25 mouse cellular contexts compared by ENCODE assay signal in the genomic region with DNA sequence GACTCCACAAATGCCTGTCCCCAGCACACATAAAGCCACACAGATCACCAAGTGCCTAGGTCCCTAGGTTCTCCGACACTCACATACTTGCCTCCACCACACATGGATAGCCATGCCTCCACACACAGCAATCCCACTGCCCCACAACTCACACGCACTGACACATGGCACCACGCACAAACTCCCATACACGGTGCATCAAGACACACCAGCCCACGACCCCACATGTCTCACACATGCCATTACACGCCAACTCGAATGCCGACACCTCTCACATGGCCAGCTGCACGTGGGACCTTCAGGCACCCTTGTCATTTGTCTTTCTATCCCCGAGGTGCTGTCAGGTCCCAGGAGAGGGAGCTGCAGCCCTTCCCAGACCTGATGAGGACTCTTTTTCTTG. TPM values are rescaled to one million over a fixed set of nuclear protein-coding genes. Genes with fewer than 3 reads are reported as not detected.
DNase-seq lines count a peak whose midpoint lies in the region; ATAC-seq and TF ChIP-seq lines count a peak whose summit lies in the region.
"Had no signal": no experiment of that assay in that cellular context is flagged by ENCODE, and none has a peak within 500 bp of the region (broad histone marks: within the 10 kb centered on the region; RNA-seq: fewer than 3 reads in every experiment).

No protein-coding gene starts in this region.

- peak overlapping the region; percentile 91 for H3K4me2 ChIP-seq in forebrain, embryonic 14.5 days (ENCODE audit: low read length)
- H3K4me2 ChIP-seq in forebrain, embryonic 12.5 days, result no peak overlapping the region
- no peak overlapping the region for H3K4me2 ChIP-seq in liver, embryonic 14.5 days (ENCODE audit: low read depth)
- H3K4me2 ChIP-seq in liver, embryonic 11.5 days, result no peak overlapping the region
- peak overlapping the region; percentile 92 for H3K4me2 ChIP-seq in hindbrain, embryonic 15.5 days
- H3K4me2 ChIP-seq: liver, embryonic 13.5 days; lung, embryonic 14.5 days; stomach, embryonic 15.5 days had no signal

- H3K4me3 ChIP-seq in forebrain, embryonic 14.5 days (ENCODE audit: low read depth, low read length), result no peak overlapping the region
- H3K4me3 ChIP-seq in forebrain, embryonic 12.5 days (replicated peaks), result no peak overlapping the region
- no peak overlapping the region for H3K4me3 ChIP-seq in liver, embryonic 14.5 days (ENCODE audit: insufficient read depth in 1 of 2, low read depth in 2 of 2, low read length in 2 of 2)
- no peak overlapping the region for H3K4me3 ChIP-seq in liver, embryonic 11.5 days (ENCODE audit: low read depth, low read length)
- peak overlapping the region; percentile 54 for H3K4me3 ChIP-seq in hindbrain, embryonic 15.5 days
- H3K4me3 ChIP-seq: gastrocnemius, adult 2 months; heart, embryonic 10.5 days; liver, embryonic 13.5 days; stomach, embryonic 15.5 days had no signal

- no peaks in the 10 kb centered on the region for H3K9me3 ChIP-seq in forebrain, embryonic 14.5 days (replicated peaks; ENCODE audit: control insufficient read depth, low read length)
- H3K9me3 ChIP-seq in forebrain, embryonic 12.5 days, result no peaks in the 10 kb centered on the region
- H3K9me3 ChIP-seq in liver, embryonic 14.5 days (ENCODE audit: control insufficient read depth, low read length), result no peaks in the 10 kb centered on the region
- H3K9me3 ChIP-seq in liver, embryonic 11.5 days (ENCODE audit: control insufficient read depth, low read length), result no peaks in the 10 kb centered on the region
- no peaks in the 10 kb centered on the region for H3K9me3 ChIP-seq in hindbrain, embryonic 15.5 days
- H3K9me3 ChIP-seq: embryonic facial prominence, embryonic 12.5 days; heart, embryonic 10.5 days; limb, embryonic 13.5 days; liver, embryonic 13.5 days; neural tube, embryonic 12.5 days; stomach, embryonic 15.5 days had no signal

- no peak for TF ChIP-seq EP300 in liver, embryonic 14.5 days (IDR thresholded peaks at IDR 0.05; ENCODE audit: low read depth)

- H3K4me1 ChIP-seq in forebrain, embryonic 14.5 days (ENCODE audit: control insufficient read depth, insufficient read depth, low read length), result peaks cover 20% of the 10 kb centered on the region
- peaks cover 32% of the 10 kb centered on the region for H3K4me1 ChIP-seq in forebrain, embryonic 12.5 days
- H3K4me1 ChIP-seq in liver, embryonic 14.5 days (replicated peaks; ENCODE audit: control insufficient read depth in 2 of 2, insufficient read depth in 2 of 2, low read length in 1 of 2), result no peaks in the 10 kb centered on the region
- peaks cover 7% of the 10 kb centered on the region for H3K4me1 ChIP-seq in liver, embryonic 11.5 days (replicated peaks; ENCODE audit: control insufficient read depth, insufficient read depth, low read length)
- peaks cover 40% of the 10 kb centered on the region for H3K4me1 ChIP-seq in hindbrain, embryonic 15.5 days (replicated peaks)

- H3K36me3 ChIP-seq in forebrain, embryonic 14.5 days (ENCODE audit: control insufficient read depth, insufficient read depth, low read length), result no peaks in the 10 kb centered on the region
- no peaks in the 10 kb centered on the region for H3K36me3 ChIP-seq in forebrain, embryonic 12.5 days (replicated peaks)
- no peaks in the 10 kb centered on the region for H3K36me3 ChIP-seq in liver, embryonic 14.5 days (replicated peaks; ENCODE audit: control insufficient read depth, insufficient read depth, low read depth)
- H3K36me3 ChIP-seq in liver, embryonic 11.5 days (ENCODE audit: control insufficient read depth, insufficient read depth, low read length), result no peaks in the 10 kb centered on the region
- no peaks in the 10 kb centered on the region for H3K36me3 ChIP-seq in hindbrain, embryonic 15.5 days
- H3K36me3 ChIP-seq: embryonic facial prominence, embryonic 12.5 days; heart, embryonic 10.5 days; limb, embryonic 13.5 days; liver, embryonic 13.5 days; neural tube, embryonic 12.5 days; stomach, embryonic 15.5 days had no signal

- TF ChIP-seq CTCF in liver, embryonic 14.5 days (IDR thresholded peaks at IDR 0.05; ENCODE audit: low read depth), result 0 out of 2 replicates have a peak, but pooled peaks have one; percentile 1

- H3K27ac ChIP-seq in forebrain, embryonic 14.5 days (ENCODE audit: low read depth, low read length), result no peak overlapping the region
- H3K27ac ChIP-seq in forebrain, embryonic 12.5 days, result no peak overlapping the region
- no peak overlapping the region for H3K27ac ChIP-seq in liver, embryonic 14.5 days
- no peak overlapping the region for H3K27ac ChIP-seq in liver, embryonic 11.5 days (ENCODE audit: low read depth, low read length)
- H3K27ac ChIP-seq in hindbrain, embryonic 15.5 days (replicated peaks), result no peak overlapping the region
- H3K27ac ChIP-seq: embryonic facial prominence, embryonic 12.5 days; gastrocnemius, adult 2 months; heart, embryonic 10.5 days; limb, embryonic 13.5 days; liver, embryonic 13.5 days; neural tube, embryonic 12.5 days; stomach, embryonic 15.5 days had no signal

- WGBS in forebrain, embryonic 14.5 days, result 73% methylated on average over 10 of the region's 10 CpGs
- WGBS in forebrain, embryonic 12.5 days, result 78% methylated on average over 10 of the region's 10 CpGs
- WGBS in liver, embryonic 14.5 days (ENCODE audit: insufficient replicate concordance), result 59% methylated on average over 10 of the region's 10 CpGs
- WGBS in liver, embryonic 11.5 days, result 70% methylated on average over 10 of the region's 10 CpGs
- WGBS in hindbrain, embryonic 15.5 days, result 73% methylated on average over 10 of the region's 10 CpGs

- no peak for ATAC-seq in forebrain, embryonic 14.5 days
- no peak for ATAC-seq in forebrain, embryonic 12.5 days (ENCODE audit: low FRiP score)
- ATAC-seq in liver, embryonic 14.5 days (ENCODE audit: insufficient read depth), result no peak
- no peak for ATAC-seq in liver, embryonic 11.5 days (replicated peaks; ENCODE audit: low FRiP score)
- no peak for ATAC-seq in hindbrain, embryonic 15.5 days (ENCODE audit: low FRiP score, low read depth)
- ATAC-seq: intestine, embryonic 16.5 days had no signal

- H3K9ac ChIP-seq in forebrain, embryonic 14.5 days (ENCODE audit: low read length), result no peak overlapping the region
- H3K9ac ChIP-seq in forebrain, embryonic 12.5 days, result no peak overlapping the region
- no peak overlapping the region for H3K9ac ChIP-seq in liver, embryonic 14.5 days (replicated peaks)
- no peak overlapping the region for H3K9ac ChIP-seq in liver, embryonic 11.5 days (ENCODE audit: low read depth, low read length)
- H3K9ac ChIP-seq in hindbrain, embryonic 15.5 days, result no peak overlapping the region
- H3K9ac ChIP-seq: embryonic facial prominence, embryonic 12.5 days; limb, embryonic 13.5 days; liver, embryonic 13.5 days; lung, embryonic 14.5 days; stomach, embryonic 15.5 days had no signal

- peaks cover 21% of the 10 kb centered on the region for H3K27me3 ChIP-seq in forebrain, embryonic 14.5 days (replicated peaks; ENCODE audit: control insufficient read depth, insufficient read depth, low read length)
- peaks cover 78% of the 10 kb centered on the region for H3K27me3 ChIP-seq in forebrain, embryonic 12.5 days
- peaks cover 36% of the 10 kb centered on the region for H3K27me3 ChIP-seq in liver, embryonic 14.5 days (ENCODE audit: control insufficient read depth, insufficient read depth, low read length)
- H3K27me3 ChIP-seq in liver, embryonic 11.5 days (replicated peaks; ENCODE audit: control insufficient read depth, insufficient read depth, low read length), result peaks cover 42% of the 10 kb centered on the region
- H3K27me3 ChIP-seq in hindbrain, embryonic 15.5 days, result no peaks in the 10 kb centered on the region

- no peak for DNase-seq in forebrain, embryonic 14.5 days (ENCODE audit: low spot score)
- DNase-seq in liver, embryonic 14.5 days (ENCODE audit: low read depth in 3 of 3, low spot score in 3 of 3), result no peak
- DNase-seq in liver, embryonic 11.5 days (ENCODE audit: low spot score), result no peak
- DNase-seq in brain, adult 2 months (ENCODE audit: low read depth, low spot score), result peak; percentile 59
- DNase-seq in cerebellum, adult 9-10 months, result no peak
- no peak for DNase-seq in heart, adult 9 months (ENCODE audit: low spot score in 2 of 2)
- DNase-seq: adrenal gland, postnatal 25 days; cerebellum, postnatal 10 days; gastrocnemius, adult 2 months; heart, postnatal 4 days; kidney, adult 9 months; kidney, postnatal 14 days; layer of hippocampus, postnatal 36 days; liver, embryonic 13.5 days; lung, embryonic 14.5 days; right cerebral cortex, adult 18-20 months; thymus, postnatal 25 days had no signal

RNA-seq across cellular contexts. Expression of gene Hpca, which starts 2.1 kb away (rescaled TPM):
- polyA plus RNA-seq in forebrain, embryonic 14.5 days (2014; fragmentation: Nextera tagmentation; extraction: Ambion mirVana), result 16.8 and 23.1 TPM in 2 replicates
- polyA plus RNA-seq in forebrain, embryonic 12.5 days (2016; fragmentation: Nextera tagmentation; extraction: Ambion mirVana), result 6.0 and 6.4 TPM in 2 replicates
- polyA plus RNA-seq in liver, embryonic 14.5 days (2012; rRNA removed), result 2.0 and 2.1 TPM in 2 replicates
- polyA plus RNA-seq in liver, embryonic 14.5 days (2014; fragmentation: Nextera tagmentation; extraction: Ambion mirVana), result 0.23 and 0.28 TPM in 2 replicates
- polyA plus RNA-seq in liver, embryonic 11.5 days (2014; fragmentation: Nextera tagmentation; extraction: Ambion mirVana), result 3.1 and 4.4 TPM in 2 replicates
- polyA plus RNA-seq in hindbrain, embryonic 15.5 days (2015; fragmentation: Nextera tagmentation; extraction: Ambion mirVana), result 110 and 133 TPM in 2 replicates

RNA-seq across cellular contexts. Expression of gene Tmem54, which starts 14.4 kb away (rescaled TPM):
- not detected in 2 replicates for polyA plus RNA-seq in forebrain, embryonic 14.5 days (2014; fragmentation: Nextera tagmentation; extraction: Ambion mirVana)
- polyA plus RNA-seq in forebrain, embryonic 12.5 days (2016; fragmentation: Nextera tagmentation; extraction: Ambion mirVana), result 0.54 and 1.9 TPM in 2 replicates
- polyA plus RNA-seq in liver, embryonic 14.5 days (2012; rRNA removed), result 1.2 and 1.4 TPM in 2 replicates
- polyA plus RNA-seq in liver, embryonic 14.5 days (2014; fragmentation: Nextera tagmentation; extraction: Ambion mirVana), result 1.1 and 1.3 TPM in 2 replicates
- polyA plus RNA-seq in liver, embryonic 11.5 days (2014; fragmentation: Nextera tagmentation; extraction: Ambion mirVana), result 2.3 and 3.3 TPM in 2 replicates
- polyA plus RNA-seq in hindbrain, embryonic 15.5 days (2015; fragmentation: Nextera tagmentation; extraction: Ambion mirVana), result 0.14 TPM in 1 of 2 replicates, not detected in the other

RNA-seq across cellular contexts. Expression of gene Fndc5, which starts 17.1 kb away (rescaled TPM):
- 1.3 and 1.7 TPM in 2 replicates for polyA plus RNA-seq in forebrain, embryonic 14.5 days (2014; fragmentation: Nextera tagmentation; extraction: Ambion mirVana)
- polyA plus RNA-seq in forebrain, embryonic 12.5 days (2016; fragmentation: Nextera tagmentation; extraction: Ambion mirVana), result 0.86 and 1.1 TPM in 2 replicates
- polyA plus RNA-seq in liver, embryonic 14.5 days (2012; rRNA removed), result 0.36 and 0.56 TPM in 2 replicates
- polyA plus RNA-seq in liver, embryonic 14.5 days (2014; fragmentation: Nextera tagmentation; extraction: Ambion mirVana), result 0.30 and 0.99 TPM in 2 replicates
- polyA plus RNA-seq in liver, embryonic 11.5 days (2014; fragmentation: Nextera tagmentation; extraction: Ambion mirVana), result 1.8 and 2.0 TPM in 2 replicates
- 12.5 and 15.0 TPM in 2 replicates for polyA plus RNA-seq in hindbrain, embryonic 15.5 days (2015; fragmentation: Nextera tagmentation; extraction: Ambion mirVana)

Comparison
In these comparisons a context has a peak if more than half of its experiments do, and no peak if none do; other contexts are left out.
1. H3K4me2 ChIP-seq: peak in forebrain, embryonic 14.5 days (single experiment) and hindbrain, embryonic 15.5 days (single experiment); none in forebrain, embryonic 12.5 days (single experiment), liver, embryonic 14.5 days (single experiment) and liver, embryonic 11.5 days (single experiment).